Mouse (Mus musculus) stomach, embryonic 15.5 days (tissue): Measurements from ENCODE around the gene Ccdc9. TPM values are rescaled to one million over a fixed set of nuclear protein-coding genes. Genes with fewer than 3 reads are reported as not detected.
A peak's percentile ranks its signal among the peaks of the same experiment; 100 is the strongest.
"Not testable (repeated sequence)": the region's sequence is repeated elsewhere in the genome, so short reads cannot be mapped to it uniquely, and the experiment has no call there.

Source experiments
- ATAC-seq: fragments of 200-750 bp; cut with Nextera tagmentation; 2 replicates; pipeline ENCODE4 v1.8.0; 2017; ENCODE audit warnings: low read depth, moderate number of reproducible peaks, moderate TSS enrichment; ENCODE audit not compliant: insufficient read depth, low FRiP score
- H3K27ac ChIP-seq: fragments of 300-500 bp; sonication (generic); 2 replicates; pipeline ENCODE4 v1.5.1; 2015; ENCODE audit warnings: mild to moderate bottlenecking, inconsistent platforms
- H3K27me3 ChIP-seq: fragments of 300-500 bp; sonication (generic); replicated peaks from 2 replicates; pipeline ENCODE4 v1.6.1; 2015; ENCODE audit warnings: inconsistent platforms
- H3K36me3 ChIP-seq: fragments of 300-500 bp; sonication (generic); 2 replicates; pipeline ENCODE4 v1.6.1; 2015; ENCODE audit warnings: inconsistent platforms
- H3K4me1 ChIP-seq: fragments of 300-500 bp; sonication (generic); 2 replicates; pipeline ENCODE4 v1.6.1; 2015; ENCODE audit warnings: inconsistent platforms
- H3K4me2 ChIP-seq: fragments of 300-500 bp; sonication (generic); 2 replicates; pipeline ENCODE4 v1.6.1; 2015; ENCODE audit warnings: mild to moderate bottlenecking, inconsistent platforms
- H3K4me3 ChIP-seq: fragments of 300-500 bp; sonication (generic); replicated peaks from 2 replicates; pipeline ENCODE4 v1.5.1; 2015; ENCODE audit warnings: inconsistent platforms
- H3K9ac ChIP-seq: fragments of 300-500 bp; sonication (generic); 2 replicates; pipeline ENCODE4 v1.6.1; 2015; ENCODE audit warnings: inconsistent platforms
- H3K9me3 ChIP-seq: fragments of 300-500 bp; sonication (generic); 2 replicates; pipeline ENCODE4 v1.6.1; 2016; ENCODE audit warnings: inconsistent platforms
- WGBS: fragments of 180-500 bp; shearing (Covaris S2); methylation state at CpG from one replicate; pipeline ENCODE4 v1.1.7; 2015; 5-methylcytosine and 5-hydroxymethylcytosine counted together
- polyA plus RNA-seq: library from polyadenylated mRNA; unstranded; fragments of >200 nt; fragmentation: Nextera tagmentation; extraction: Ambion mirVana; gene quantifications from 2 replicates; pipeline ENCODE4 v1.2.1, GENCODE M21; 2015

The Ccdc9 gene
- polyA plus RNA-seq, 1 experiment from 2014 or later: 26.7 TPM

DNA sequence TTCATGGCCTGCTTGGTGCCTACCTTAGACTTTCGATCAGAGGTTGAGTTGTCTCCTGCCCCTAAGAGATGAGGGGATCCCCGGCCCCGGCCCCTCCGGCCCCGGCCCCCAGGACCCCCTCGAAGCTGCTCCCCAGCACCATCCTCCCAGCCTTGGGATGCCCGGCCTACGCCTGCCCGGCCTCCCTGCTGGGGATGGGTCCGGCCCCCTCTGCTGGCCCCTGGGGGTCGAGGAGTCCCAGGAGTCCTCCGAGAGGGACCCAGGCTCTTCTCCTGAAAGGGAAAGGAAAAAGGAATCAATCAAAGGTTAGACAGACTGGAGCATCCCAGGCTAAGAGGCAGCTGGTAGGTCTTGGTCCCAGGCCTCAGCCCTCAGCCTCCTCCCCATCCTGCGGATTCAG lies 4.3 kb downstream of the Ccdc9 start:
- H3K36me3 ChIP-seq: peaks cover 38% of the 10 kb centered on the region

GRCm38 (mm10) chr7:16280721-16281120 lies 5.9 kb downstream of the Ccdc9 start:
- Histone ChIP-seq H3K4me2 (no peak overlapping the region), H3K36me3 (peaks cover 48% of the 10 kb centered on the region), H3K9me3 (no peaks in the 10 kb centered on the region), H3K4me3 (no peak overlapping the region), H3K27ac (no peak overlapping the region), H3K27me3 (no peaks in the 10 kb centered on the region), H3K4me1 (peaks cover 11% of the 10 kb centered on the region), H3K9ac (no peak overlapping the region)
- ATAC-seq: no peak
- 89% methylated on average over 11 of the region's 11 CpGs for WGBS

More for the DNA sequence above, 4.3 kb downstream of the Ccdc9 start:
- no peak overlapping the region for H3K4me3 ChIP-seq
- H3K27me3 ChIP-seq: no peaks in the 10 kb centered on the region
- H3K9ac ChIP-seq: no peak overlapping the region
- WGBS: 87% methylated on average over 13 of the region's 13 CpGs
- no peak for ATAC-seq
- no peak overlapping the region for H3K4me2 ChIP-seq
- no peak overlapping the region for H3K27ac ChIP-seq
- no peaks in the 10 kb centered on the region for H3K9me3 ChIP-seq
- peaks cover 11% of the 10 kb centered on the region for H3K4me1 ChIP-seq

- no peak overlapping the region for H3K4me3 ChIP-seq
- H3K4me2 ChIP-seq: peak overlapping the region; percentile 94
- H3K27ac ChIP-seq: no peak overlapping the region
- H3K27me3 ChIP-seq: no peaks in the 10 kb centered on the region
- H3K9me3 ChIP-seq: no peaks in the 10 kb centered on the region
- H3K36me3 ChIP-seq: peaks cover 22% of the 10 kb centered on the region; the same call in 1 of the 2 replicates
- H3K4me1 ChIP-seq: peaks cover 23% of the 10 kb centered on the region
- ATAC-seq: no peak
- 75% methylated on average over 10 of the region's 10 CpGs for WGBS
- no peak overlapping the region for H3K9ac ChIP-seq
Measured at GRCm38 (mm10) chr7:16274922-16275890, 11.4 kb downstream of the Ccdc9 start.

DNA sequence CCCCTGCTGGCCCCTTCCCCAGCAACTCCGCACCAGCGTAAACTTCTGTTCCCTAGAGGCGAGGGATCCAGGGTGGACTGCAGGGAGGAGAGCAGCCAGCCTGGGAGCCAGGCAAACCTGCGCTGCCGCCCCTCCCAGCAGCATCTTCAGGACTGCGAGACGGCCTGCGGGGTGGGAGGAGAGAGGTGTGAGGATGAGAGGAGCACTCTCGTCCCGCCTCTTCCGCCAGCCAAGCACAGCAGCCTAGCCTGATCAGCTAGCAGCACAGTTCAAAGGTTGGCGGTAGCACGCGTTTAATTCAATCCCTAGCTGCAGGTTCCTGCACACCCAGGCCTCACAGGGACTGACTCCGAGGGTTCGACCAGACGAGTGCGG lies 12.8 kb downstream of the Ccdc9 start:
- Histone ChIP-seq H3K36me3 (peaks cover 22% of the 10 kb centered on the region; the same call in 1 of the 2 replicates), H3K4me1 (peaks cover 23% of the 10 kb centered on the region), H3K4me3 (peak overlapping the region; percentile 76), H3K4me2 (peak overlapping the region; percentile 94), H3K9ac (peak overlapping the region; percentile 16; the same call in 1 of the 2 replicates), H3K9me3 (no peaks in the 10 kb centered on the region), H3K27ac (peak overlapping the region; percentile 98), H3K27me3 (no peaks in the 10 kb centered on the region)
- WGBS: under 1% methylated on average over 18 of the region's 18 CpGs
- peak; percentile 77 for ATAC-seq

DNA sequence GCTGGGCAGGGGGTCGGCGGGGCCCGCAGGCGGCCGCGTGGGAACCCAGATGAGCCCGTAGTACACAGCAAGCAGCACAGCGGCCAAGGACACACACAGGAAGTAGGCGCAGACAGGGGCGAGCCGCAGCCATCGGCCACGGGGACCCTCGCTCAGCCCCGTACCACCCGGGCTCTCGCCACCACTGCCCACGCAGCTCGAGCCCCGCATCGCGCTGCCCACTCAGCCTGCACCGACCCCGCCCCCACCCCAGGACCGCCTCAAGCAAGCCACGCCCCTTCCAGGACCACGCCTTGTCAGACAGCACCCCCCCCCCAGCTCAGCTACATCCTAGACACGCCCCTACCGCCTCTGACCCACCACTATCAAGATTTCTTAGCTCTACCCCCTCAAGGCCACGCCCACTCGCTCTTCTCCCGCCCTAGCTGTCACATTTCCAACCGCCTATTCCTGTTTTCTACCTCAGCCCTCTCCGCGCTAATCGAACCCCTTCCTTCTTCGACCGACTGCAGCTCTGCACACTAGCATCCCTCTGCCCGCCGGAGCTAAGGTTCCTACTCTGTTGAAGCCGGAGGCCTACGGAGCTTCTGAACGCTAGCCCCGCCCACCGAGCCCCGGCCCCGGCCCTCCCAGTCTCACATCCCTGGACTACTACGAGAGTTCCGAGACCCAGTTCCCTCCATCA lies 13.4 kb downstream of the Ccdc9 start, which contains the start of gene Inafm1:
TSS of gene Inafm1 (minus strand) at position 537 of the 685 bp plus-strand sequence.
- peaks cover 23% of the 10 kb centered on the region for H3K4me1 ChIP-seq
- peak within 1 kb of the TSS; percentile 94 for H3K4me2 ChIP-seq
- peak within 1 kb of the TSS; percentile 76 for H3K4me3 ChIP-seq
- WGBS: 1% methylated on average over 48 of the region's 49 CpGs
- H3K27ac ChIP-seq: peak within 1 kb of the TSS; percentile 98
- ATAC-seq: peak; percentile 83
- no peaks in the 10 kb centered on the region for H3K27me3 ChIP-seq
- peaks cover 19% of the 10 kb centered on the region; the same call in 1 of the 2 replicates for H3K36me3 ChIP-seq
- H3K9me3 ChIP-seq: no peaks in the 10 kb centered on the region
- peak within 1 kb of the TSS; percentile 63 for H3K9ac ChIP-seq

DNA sequence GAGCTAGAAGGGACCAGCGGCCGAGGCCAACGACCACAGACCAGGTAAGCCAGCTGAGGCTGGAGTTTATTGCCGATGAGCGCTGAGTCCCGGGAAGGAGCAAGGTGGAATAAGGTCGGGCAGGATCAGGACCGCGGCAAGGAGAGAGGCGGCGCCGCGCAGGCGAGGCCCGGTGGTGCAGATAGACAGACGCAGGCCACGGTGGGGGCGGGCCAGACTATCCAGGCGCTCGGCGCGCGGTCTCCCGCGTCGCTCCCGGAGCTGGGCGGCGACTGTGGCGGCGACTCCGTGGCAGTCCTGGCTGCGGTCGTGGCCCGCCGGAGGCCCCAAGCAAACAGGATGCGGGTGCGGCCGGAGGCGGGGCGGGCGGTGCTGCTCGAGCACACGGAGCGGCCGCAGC lies 13.9 kb downstream of the Ccdc9 start:
- peak; percentile 82 for ATAC-seq
- under 1% methylated on average over 43 of the region's 46 CpGs for WGBS
- Histone ChIP-seq H3K4me1 (peaks cover 23% of the 10 kb centered on the region), H3K9ac (peak overlapping the region; percentile 63), H3K4me2 (peak overlapping the region; percentile 94), H3K36me3 (peaks cover 14% of the 10 kb centered on the region; the same call in 1 of the 2 replicates), H3K4me3 (peak overlapping the region; percentile 76), H3K9me3 (no peaks in the 10 kb centered on the region), H3K27me3 (no peaks in the 10 kb centered on the region), H3K27ac (peak overlapping the region; percentile 98)

DNA sequence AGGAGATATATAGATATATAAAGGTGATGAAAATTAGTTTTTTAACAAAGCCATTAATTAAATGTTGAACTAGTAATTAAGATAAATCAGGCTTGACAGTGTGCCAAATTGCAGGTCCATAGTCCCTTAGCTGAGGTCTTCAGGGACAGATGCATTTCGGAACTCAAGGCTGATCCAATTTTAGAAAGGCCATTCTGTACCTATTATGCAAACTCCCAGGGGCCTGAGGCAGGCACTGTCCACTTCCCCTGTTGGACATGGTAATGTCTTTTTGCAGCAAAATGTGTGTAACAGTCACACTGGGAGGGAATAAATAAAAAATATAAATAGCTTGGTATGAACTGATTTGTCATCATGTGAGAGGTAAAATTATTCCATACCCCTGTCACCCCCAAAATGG lies 15.5 kb downstream of the Ccdc9 start:
- ATAC-seq: no peak
- no peak overlapping the region for H3K27ac ChIP-seq
- no peaks in the 10 kb centered on the region for H3K27me3 ChIP-seq
- H3K9me3 ChIP-seq: no peaks in the 10 kb centered on the region
- 80% methylated on average over 1 of the region's 1 CpGs for WGBS
- no peak overlapping the region for H3K4me2 ChIP-seq
- no peak overlapping the region for H3K4me3 ChIP-seq
- H3K4me1 ChIP-seq: peaks cover 23% of the 10 kb centered on the region
- peaks cover 7% of the 10 kb centered on the region; the same call in 1 of the 2 replicates for H3K36me3 ChIP-seq
- H3K9ac ChIP-seq: no peak overlapping the region

- 76% methylated on average over 7 of the region's 7 CpGs for WGBS
- H3K27me3 ChIP-seq, H3K4me3 ChIP-seq, H3K4me1 ChIP-seq, H3K9ac ChIP-seq, H3K9me3 ChIP-seq, H3K27ac ChIP-seq, H3K36me3 ChIP-seq, H3K4me2 ChIP-seq, ATAC-seq: not testable (repeated sequence)
Measured at GRCm38 (mm10) chr7:16266593-16266992, 20.0 kb downstream of the Ccdc9 start.

DNA sequence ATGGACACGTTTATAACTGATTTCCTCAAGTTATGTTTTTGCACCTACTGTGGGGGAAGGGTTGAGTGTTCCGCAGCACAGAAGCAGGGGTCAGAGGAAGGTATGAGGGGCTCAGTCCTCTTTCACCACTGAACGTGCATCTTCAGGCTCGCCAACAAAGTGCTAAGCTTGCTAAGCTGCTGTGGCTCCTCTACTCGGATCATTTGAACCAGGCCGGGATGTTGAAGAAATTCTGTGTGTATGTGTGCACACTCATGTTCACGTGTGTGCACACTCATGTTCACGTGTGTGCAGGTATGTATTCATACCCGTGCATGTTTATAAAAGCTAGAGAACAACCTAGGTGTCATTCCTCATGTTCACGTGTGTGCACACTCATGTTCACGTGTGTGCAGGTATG lies 20.7 kb downstream of the Ccdc9 start:
- Histone ChIP-seq H3K9ac (no peak overlapping the region), H3K4me2 (no peak overlapping the region), H3K4me1 (no peaks in the 10 kb centered on the region), H3K4me3 (no peak overlapping the region), H3K36me3 (no peaks in the 10 kb centered on the region), H3K9me3 (no peaks in the 10 kb centered on the region), H3K27ac (no peak overlapping the region), H3K27me3 (no peaks in the 10 kb centered on the region)
- no peak for ATAC-seq
- WGBS: 86% methylated on average over 11 of the region's 11 CpGs

DNA sequence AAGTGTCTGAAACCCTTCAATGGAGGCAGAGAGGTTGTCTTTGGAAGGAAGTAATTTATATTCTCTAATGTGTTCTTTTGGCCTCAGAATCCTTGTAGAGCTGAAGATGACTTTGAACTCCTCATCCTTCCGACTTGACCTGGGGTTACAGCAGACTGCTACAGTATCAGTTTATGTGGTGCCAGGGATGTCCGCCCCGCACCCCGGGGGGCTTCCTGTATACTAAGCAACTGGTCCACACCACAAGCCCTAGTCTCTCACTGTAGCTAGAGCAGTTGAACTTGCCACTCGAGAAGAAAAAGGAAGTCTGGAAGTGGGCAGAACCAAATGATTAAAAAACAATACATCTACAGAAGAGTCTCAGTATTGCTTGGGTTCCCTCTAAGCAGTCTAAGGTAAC lies 22.8 kb downstream of the Ccdc9 start:
- no peak for ATAC-seq
- Histone ChIP-seq H3K4me3 (no peak overlapping the region), H3K27ac (no peak overlapping the region), H3K4me2 (no peak overlapping the region), H3K9me3 (no peaks in the 10 kb centered on the region), H3K4me1 (no peaks in the 10 kb centered on the region), H3K9ac (no peak overlapping the region), H3K36me3 (no peaks in the 10 kb centered on the region), H3K27me3 (no peaks in the 10 kb centered on the region)
- 76% methylated on average over 5 of the region's 5 CpGs for WGBS

DNA sequence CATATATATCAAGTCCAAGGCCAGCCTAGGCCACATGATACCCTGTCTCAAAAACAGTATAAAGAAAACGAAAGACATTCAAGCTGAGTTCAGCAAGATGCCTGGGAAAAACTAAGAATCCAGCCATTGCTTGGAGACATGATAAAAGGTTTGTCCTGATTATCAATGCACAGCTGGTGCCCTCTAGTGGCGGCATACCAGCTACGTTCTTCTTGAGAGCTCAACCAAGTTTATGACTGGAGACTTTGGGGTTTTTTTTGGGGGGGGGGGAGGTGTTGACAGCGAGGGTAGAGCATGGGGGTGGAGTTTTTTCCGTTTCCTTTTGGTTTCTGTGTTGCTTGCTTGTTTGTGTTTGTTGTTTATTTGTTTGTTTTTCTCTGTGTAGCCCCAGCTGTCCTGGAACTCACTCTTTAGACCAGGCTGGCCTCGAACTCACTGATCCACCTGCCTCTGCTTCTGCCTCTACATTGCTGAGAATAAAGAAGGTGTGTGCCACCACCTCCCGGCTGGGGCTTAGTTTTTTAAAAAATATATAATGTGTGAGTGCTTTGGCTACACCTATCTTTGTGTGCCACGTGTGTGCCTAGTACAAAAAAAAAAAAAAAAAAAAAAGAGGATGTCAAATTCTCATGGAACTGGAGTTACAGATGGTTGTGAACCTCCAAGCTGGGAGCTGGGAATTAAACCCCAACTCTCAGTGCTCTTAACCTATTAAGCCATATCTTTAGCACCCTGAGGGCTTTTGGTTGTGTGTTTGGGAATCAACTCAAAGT lies 23.4 kb downstream of the Ccdc9 start:
- Histone ChIP-seq H3K27ac (no peak overlapping the region), H3K27me3 (no peaks in the 10 kb centered on the region), H3K4me2 (no peak overlapping the region), H3K4me3 (no peak overlapping the region), H3K9me3 (no peaks in the 10 kb centered on the region), H3K36me3 (no peaks in the 10 kb centered on the region), H3K9ac (no peak overlapping the region), H3K4me1 (no peaks in the 10 kb centered on the region)
- ATAC-seq: no peak
- WGBS: 29% methylated on average over 8 of the region's 8 CpGs
